In the genomic region with DNA sequence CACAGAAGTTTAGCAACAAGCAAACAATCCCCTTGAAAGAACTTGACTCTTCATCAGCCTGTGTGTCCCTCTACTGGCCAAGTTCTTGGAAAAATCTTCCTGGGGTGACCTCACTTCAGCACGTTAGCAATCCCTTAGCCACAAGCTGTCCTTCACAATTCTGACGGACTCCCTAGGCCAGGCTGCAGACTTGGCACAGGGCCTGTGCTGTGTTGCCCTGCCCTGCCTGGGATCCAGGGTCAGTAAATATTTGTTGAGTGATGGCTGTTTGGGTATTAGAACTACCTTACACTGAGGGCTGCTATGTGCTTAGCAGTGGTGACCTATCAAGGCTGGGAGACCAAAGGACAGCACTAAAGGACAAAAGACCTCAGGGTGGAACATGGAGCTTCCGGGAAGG, we compare ENCODE assay signal across 18 mouse cellular contexts. TPM values are rescaled to one million over a fixed set of nuclear protein-coding genes. Genes with fewer than 3 reads are reported as not detected.
DNase-seq lines count a peak whose midpoint lies in the region; ATAC-seq lines count a peak whose summit lies in the region.
"Had no signal": no experiment of that assay in that cellular context is flagged by ENCODE, and none has a peak within 500 bp of the region (broad histone marks: within the 10 kb centered on the region; RNA-seq: fewer than 3 reads in every experiment).

No protein-coding gene starts in this region.

- H3K4me1 ChIP-seq in megakaryocyte, embryonic 14.5 days = peaks cover 49% of the 10 kb centered on the region

- no peaks in the 10 kb centered on the region for H3K27me3 ChIP-seq in megakaryocyte, embryonic 14.5 days (replicated peaks)
- H3K27me3 ChIP-seq: lung, embryonic 15.5 days had no signal

- WGBS in macrophage (ENCODE audit: missing documents) = 59% methylated on average over 3 of the region's 3 CpGs

- H3K9me3 ChIP-seq in megakaryocyte, embryonic 14.5 days = no peaks in the 10 kb centered on the region
- H3K9me3 ChIP-seq: lung, embryonic 15.5 days had no signal

- peaks cover 60% of the 10 kb centered on the region for H3K79me2 ChIP-seq in macrophage (ENCODE audit: inconsistent target)

- ATAC-seq in megakaryocyte, adult 5-6 weeks (ENCODE audit: poor library complexity, severe bottlenecking) = no peak
- no peak for ATAC-seq in frontal cortex, adult (ENCODE audit: low TSS enrichment)
- ATAC-seq: activated CD4-positive, CD25-positive, alpha-beta regulatory T cell, adult 4 months; inflammation-experienced regulatory T-cells, adult 6 months had no signal

- H3K4me3 ChIP-seq in megakaryocyte, embryonic 14.5 days (replicated peaks) = peak overlapping the region; percentile 60
- H3K4me3 ChIP-seq in macrophage (ENCODE audit: inconsistent target) = no peak overlapping the region
- H3K4me3 ChIP-seq: lung, embryonic 15.5 days had no signal

- DNase-seq in heart, adult 11 months = peak; percentile 92
- DNase-seq in heart, adult 9 months (ENCODE audit: low spot score in 2 of 2) = no peak
- peak; percentile 87 for DNase-seq in adrenal gland, postnatal 14 days
- DNase-seq: cerebellum, adult 11 months; embryo, embryonic 11 days; kidney, postnatal 10 days; thymus, postnatal 14 days had no signal

- peak overlapping the region; percentile 76 for H3K27ac ChIP-seq in macrophage
- H3K27ac ChIP-seq: lung, embryonic 15.5 days had no signal

- H3K36me3 ChIP-seq in megakaryocyte, embryonic 14.5 days (replicated peaks; ENCODE audit: low read length) = peaks cover 76% of the 10 kb centered on the region
- peaks cover 45% of the 10 kb centered on the region for H3K36me3 ChIP-seq in macrophage (ENCODE audit: inconsistent target)

RNA-seq across cellular contexts. Expression of a gene that starts 2.6 kb away (rescaled TPM):
- polyA plus RNA-seq in megakaryocyte, embryonic 14.5 days (2012; ENCODE audit: insufficient read depth, low replicate concordance) = 122 and 127 TPM in 2 replicates
- 145 and 150 TPM in 2 replicates for total RNA-seq in megakaryocyte, adult 5-6 weeks (2015)
- total RNA-seq in megakaryocyte, adult 5-6 weeks (2017) = 193 and 226 TPM in 2 replicates
- 111 and 115 TPM in 2 replicates for total RNA-seq in adrenal gland, postnatal 14 days (2021)
- 100 to 1,000 TPM in 2 of 26 experiments, 10 to 100 TPM in 23, 1 to 10 TPM in 1; 9.6 to 120 (median 58.3) TPM for total RNA-seq in macrophage (2018; cell fraction: chromatin; rRNA removed)
- 100 to 1,000 TPM in 7 of 26 experiments, 10 to 100 TPM in 19; 58.2 to 140 (median 84.1) TPM for total RNA-seq in macrophage (2018; cell fraction: cytosol; rRNA removed)
- 10 to 100 TPM; 20.6 to 90.4 (median 46.9) TPM for total RNA-seq in macrophage (2018; cell fraction: nucleus; rRNA removed)
- polyA plus RNA-seq in macrophage (2018) = 95.7 to 263 TPM (median 152 TPM) in 3 replicates

RNA-seq across cellular contexts. Expression of a gene that starts 10.2 kb away (rescaled TPM):
- not detected in 2 replicates for polyA plus RNA-seq in megakaryocyte, embryonic 14.5 days (2012; ENCODE audit: insufficient read depth, low replicate concordance)
- total RNA-seq in megakaryocyte, adult 5-6 weeks (2015) = 0.60 TPM in 1 of 2 replicates, not detected in the other
- not detected in 2 replicates for total RNA-seq in megakaryocyte, adult 5-6 weeks (2017)
- 4.3 TPM in 1 of 2 replicates, not detected in the other for total RNA-seq in adrenal gland, postnatal 14 days (2021)
- total RNA-seq in macrophage (2018; cell fraction: chromatin; rRNA removed) = not detected
- total RNA-seq in macrophage (2018; cell fraction: cytosol; rRNA removed) = 1 to 10 TPM in 1 of 26 experiments, under 1 TPM in 1, not detected in 24; 0.61 to 2.6 TPM
- total RNA-seq in macrophage (2018; cell fraction: nucleus; rRNA removed) = 1 to 10 TPM in 1 of 26 experiments, not detected in 25; 2.6 TPM
- not detected in 3 replicates for polyA plus RNA-seq in macrophage (2018)
- total RNA-seq: left cerebral cortex, postnatal 10 days; monocyte, adult 5-6 weeks; neutrophil, adult 5-6 weeks had no signal
- polyA plus RNA-seq: activated CD4-positive, CD25-positive, alpha-beta regulatory T cell, adult 4 months; inflammation-experienced regulatory T-cells, adult 6 months; lung, embryonic 15.5 days; stomach, embryonic 14.5 days had no signal

RNA-seq across cellular contexts. Expression of a gene that starts 19.2 kb away (rescaled TPM):
- polyA plus RNA-seq in megakaryocyte, embryonic 14.5 days (2012; ENCODE audit: insufficient read depth, low replicate concordance) = 2.1 TPM in 1 of 2 replicates, not detected in the other
- 4.3 and 7.3 TPM in 2 replicates for total RNA-seq in megakaryocyte, adult 5-6 weeks (2015)
- 4.7 and 6.1 TPM in 2 replicates for total RNA-seq in megakaryocyte, adult 5-6 weeks (2017)
- total RNA-seq in adrenal gland, postnatal 14 days (2021) = 6.7 and 19.9 TPM in 2 replicates
- total RNA-seq in macrophage (2018; cell fraction: chromatin; rRNA removed) = 1 to 10 TPM in 5 of 26 experiments, under 1 TPM in 15, not detected in 6; 0.33 to 1.3 (median 0.70) TPM
- under 1 TPM; 0.19 to 0.68 (median 0.42) TPM for total RNA-seq in macrophage (2018; cell fraction: cytosol; rRNA removed)
- total RNA-seq in macrophage (2018; cell fraction: nucleus; rRNA removed) = 1 to 10 TPM in 12 of 26 experiments, under 1 TPM in 14; 0.34 to 2.3 (median 0.92) TPM
- polyA plus RNA-seq in macrophage (2018) = 0.29 to 2.2 TPM (median 0.38 TPM) in 3 replicates

RNA-seq across cellular contexts. Expression of a gene that starts 19.6 kb away (rescaled TPM):
- not detected in 2 replicates for polyA plus RNA-seq in megakaryocyte, embryonic 14.5 days (2012; ENCODE audit: insufficient read depth, low replicate concordance)
- 1.4 and 1.9 TPM in 2 replicates for total RNA-seq in megakaryocyte, adult 5-6 weeks (2015)
- total RNA-seq in megakaryocyte, adult 5-6 weeks (2017) = 0.51 and 0.77 TPM in 2 replicates
- 0.34 and 1.1 TPM in 2 replicates for total RNA-seq in adrenal gland, postnatal 14 days (2021)
- total RNA-seq in macrophage (2018; cell fraction: chromatin; rRNA removed) = 1 to 10 TPM in 7 of 26 experiments, under 1 TPM in 7, not detected in 12; 0.47 to 2.1 (median 1.0) TPM
- total RNA-seq in macrophage (2018; cell fraction: cytosol; rRNA removed) = 1 to 10 TPM in 1 of 26 experiments, under 1 TPM in 17, not detected in 8; 0.10 to 1.0 (median 0.26) TPM
- 1 to 10 TPM in 5 of 26 experiments, under 1 TPM in 13, not detected in 8; 0.26 to 2.4 (median 0.68) TPM for total RNA-seq in macrophage (2018; cell fraction: nucleus; rRNA removed)
- polyA plus RNA-seq in macrophage (2018) = 0.21 to 0.26 TPM in 2 of 3 replicates, not detected in the other
- total RNA-seq: monocyte, adult 5-6 weeks had no signal

RNA-seq across cellular contexts. Expression of a gene that starts 29.6 kb away (rescaled TPM):
- not detected in 2 replicates for polyA plus RNA-seq in megakaryocyte, embryonic 14.5 days (2012; ENCODE audit: insufficient read depth, low replicate concordance)
- not detected in 2 replicates for total RNA-seq in megakaryocyte, adult 5-6 weeks (2015)
- total RNA-seq in megakaryocyte, adult 5-6 weeks (2017) = not detected in 2 replicates
- total RNA-seq in adrenal gland, postnatal 14 days (2021) = 6.5 TPM in 1 of 2 replicates, not detected in the other
- not detected for total RNA-seq in macrophage (2018; cell fraction: chromatin; rRNA removed)
- not detected for total RNA-seq in macrophage (2018; cell fraction: cytosol; rRNA removed)
- not detected for total RNA-seq in macrophage (2018; cell fraction: nucleus; rRNA removed)
- not detected in 3 replicates for polyA plus RNA-seq in macrophage (2018)
- total RNA-seq: left cerebral cortex, postnatal 10 days; monocyte, adult 5-6 weeks; neutrophil, adult 5-6 weeks had no signal
- polyA plus RNA-seq: activated CD4-positive, CD25-positive, alpha-beta regulatory T cell, adult 4 months; inflammation-experienced regulatory T-cells, adult 6 months; lung, embryonic 15.5 days; stomach, embryonic 14.5 days had no signal

Comparison
In these comparisons a context has a peak if more than half of its experiments do, and no peak if none do; other contexts are left out.
1. DNase-seq: peak in heart, adult 11 months (single experiment) and adrenal gland, postnatal 14 days (single experiment); none in heart, adult 9 months (0 of 2).